10 mouse cellular contexts compared by ENCODE assay signal in the genomic region with DNA sequence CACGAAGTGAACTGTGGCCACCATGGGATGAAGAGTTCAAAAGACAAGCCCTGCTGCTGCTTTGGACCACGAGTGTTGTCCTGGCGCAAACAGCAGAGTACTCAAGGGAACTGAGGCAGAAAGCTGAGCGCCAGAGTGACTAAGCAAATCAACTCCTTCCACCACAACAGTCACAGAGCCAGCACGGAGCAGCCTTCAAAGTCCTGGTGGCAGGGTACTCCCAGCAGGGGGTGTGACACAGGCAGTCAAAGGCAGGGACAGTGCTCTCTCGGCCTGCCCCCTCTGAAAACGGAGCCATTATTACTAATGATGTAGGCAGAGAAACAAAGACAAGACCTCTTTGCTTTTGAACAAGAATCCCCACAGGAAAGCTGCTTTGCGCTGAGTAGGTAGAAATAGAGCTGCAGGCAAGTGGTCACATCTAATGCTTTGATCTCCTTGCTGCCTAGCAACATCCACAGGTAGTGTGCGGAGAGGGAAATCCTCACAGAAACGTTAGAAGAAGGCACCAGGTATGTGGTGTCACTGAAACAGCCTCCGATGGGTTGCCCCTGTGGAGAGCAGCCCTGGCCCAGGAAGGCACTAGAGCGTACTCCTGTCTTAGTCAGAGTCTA. TPM values are rescaled to one million over a fixed set of nuclear protein-coding genes. Genes with fewer than 3 reads are reported as not detected.
DNase-seq lines count a peak whose midpoint lies in the region; ATAC-seq lines count a peak whose summit lies in the region.
"Had no signal": no experiment of that assay in that cellular context is flagged by ENCODE, and none has a peak within 500 bp of the region (broad histone marks: within the 10 kb centered on the region; RNA-seq: fewer than 3 reads in every experiment).

No protein-coding gene starts in this region.

- no peak overlapping the region for H3K9ac ChIP-seq in hindbrain, embryonic 12.5 days
- H3K9ac ChIP-seq in hindbrain, embryonic 13.5 days = no peak overlapping the region
- no peak overlapping the region for H3K9ac ChIP-seq in midbrain, embryonic 16.5 days (ENCODE audit: low read depth, low read length)

- DNase-seq in hindbrain, embryonic 10.5 days (ENCODE audit: low spot score) = peak; percentile 17
- peak; percentile 66 for DNase-seq in R1 (ENCODE audit: low read depth, low spot score)
- DNase-seq in urinary bladder, postnatal 36 days (ENCODE audit: low spot score in 2 of 2) = no peak
- no peak for DNase-seq in adrenal gland, adult 2 months
- DNase-seq in ovary, postnatal 10 days (ENCODE audit: low spot score) = no peak
- DNase-seq: cerebellum, adult 2 months had no signal

- no peaks in the 10 kb centered on the region for H3K9me3 ChIP-seq in hindbrain, embryonic 10.5 days
- H3K9me3 ChIP-seq in hindbrain, embryonic 12.5 days (replicated peaks) = no peaks in the 10 kb centered on the region
- no peaks in the 10 kb centered on the region for H3K9me3 ChIP-seq in hindbrain, embryonic 13.5 days
- no peaks in the 10 kb centered on the region for H3K9me3 ChIP-seq in midbrain, embryonic 16.5 days (replicated peaks; ENCODE audit: control insufficient read depth, low read length, poor library complexity, severe bottlenecking)
- H3K9me3 ChIP-seq: heart, embryonic 10.5 days had no signal

- ATAC-seq in hindbrain, embryonic 12.5 days (ENCODE audit: low FRiP score) = no peak
- no peak for ATAC-seq in hindbrain, embryonic 13.5 days (ENCODE audit: low FRiP score)
- peak; percentile 90 for ATAC-seq in midbrain, embryonic 16.5 days

- peaks cover 6% of the 10 kb centered on the region; the same call in 1 of the 2 replicates for H3K27me3 ChIP-seq in hindbrain, embryonic 10.5 days (ENCODE audit: insufficient read depth, poor library complexity, severe bottlenecking)
- H3K27me3 ChIP-seq in hindbrain, embryonic 12.5 days = no peaks in the 10 kb centered on the region
- H3K27me3 ChIP-seq in hindbrain, embryonic 13.5 days = no peaks in the 10 kb centered on the region
- H3K27me3 ChIP-seq in midbrain, embryonic 16.5 days (ENCODE audit: control insufficient read depth, insufficient read depth, low read depth, low read length) = no peaks in the 10 kb centered on the region

- H3K4me3 ChIP-seq in hindbrain, embryonic 10.5 days = no peak overlapping the region
- no peak overlapping the region for H3K4me3 ChIP-seq in hindbrain, embryonic 12.5 days
- H3K4me3 ChIP-seq in hindbrain, embryonic 13.5 days = no peak overlapping the region
- H3K4me3 ChIP-seq in midbrain, embryonic 16.5 days (ENCODE audit: low read depth, low read length) = no peak overlapping the region
- H3K4me3 ChIP-seq: heart, embryonic 10.5 days had no signal

- H3K36me3 ChIP-seq in hindbrain, embryonic 10.5 days = no peaks in the 10 kb centered on the region
- no peaks in the 10 kb centered on the region for H3K36me3 ChIP-seq in hindbrain, embryonic 12.5 days
- H3K36me3 ChIP-seq in hindbrain, embryonic 13.5 days = no peaks in the 10 kb centered on the region
- H3K36me3 ChIP-seq in midbrain, embryonic 16.5 days (ENCODE audit: control insufficient read depth, insufficient read depth, low read length) = no peaks in the 10 kb centered on the region
- H3K36me3 ChIP-seq: heart, embryonic 10.5 days had no signal

- no peak overlapping the region for H3K4me2 ChIP-seq in hindbrain, embryonic 12.5 days (replicated peaks)
- 0 out of 2 replicates have a peak overlapping the region, but pooled peaks have one; percentile 3 for H3K4me2 ChIP-seq in hindbrain, embryonic 13.5 days
- peak overlapping the region; percentile 42 for H3K4me2 ChIP-seq in midbrain, embryonic 16.5 days (ENCODE audit: low read length)

- peaks cover 12% of the 10 kb centered on the region for H3K4me1 ChIP-seq in hindbrain, embryonic 10.5 days (replicated peaks)
- no peaks in the 10 kb centered on the region for H3K4me1 ChIP-seq in hindbrain, embryonic 12.5 days
- peaks cover 6% of the 10 kb centered on the region; the same call in 1 of the 2 replicates for H3K4me1 ChIP-seq in hindbrain, embryonic 13.5 days (replicated peaks)
- peaks cover 8% of the 10 kb centered on the region for H3K4me1 ChIP-seq in midbrain, embryonic 16.5 days (ENCODE audit: control insufficient read depth, insufficient read depth, low read length)

- H3K27ac ChIP-seq in hindbrain, embryonic 10.5 days = no peak overlapping the region
- H3K27ac ChIP-seq in hindbrain, embryonic 12.5 days = no peak overlapping the region
- H3K27ac ChIP-seq in hindbrain, embryonic 13.5 days = no peak overlapping the region
- no peak overlapping the region; the same call in 1 of the 2 replicates for H3K27ac ChIP-seq in midbrain, embryonic 16.5 days (ENCODE audit: low read length)
- H3K27ac ChIP-seq: heart, embryonic 10.5 days had no signal

- WGBS in hindbrain, embryonic 10.5 days = 20% methylated on average over 12 of the region's 12 CpGs
- 16% methylated on average over 12 of the region's 12 CpGs for WGBS in hindbrain, embryonic 12.5 days
- 19% methylated on average over 12 of the region's 12 CpGs for WGBS in hindbrain, embryonic 13.5 days
- WGBS in midbrain, embryonic 16.5 days = 15% methylated on average over 12 of the region's 12 CpGs

RNA-seq across cellular contexts. Expression of gene Egln3, which starts 56.6 kb away (rescaled TPM):
- 4.6 and 5.9 TPM in 2 replicates for polyA plus RNA-seq in hindbrain, embryonic 10.5 days (2016; fragmentation: Nextera tagmentation; extraction: Ambion mirVana)
- 6.2 and 7.3 TPM in 2 replicates for polyA plus RNA-seq in hindbrain, embryonic 12.5 days (2016; fragmentation: Nextera tagmentation; extraction: Ambion mirVana)
- 4.7 and 5.8 TPM in 2 replicates for polyA plus RNA-seq in hindbrain, embryonic 13.5 days (2015; fragmentation: Nextera tagmentation; extraction: Ambion mirVana)
- polyA plus RNA-seq in midbrain, embryonic 16.5 days (2015; fragmentation: Nextera tagmentation; extraction: Ambion mirVana) = 3.4 and 5.7 TPM in 2 replicates
- 1 to 10 TPM; 5.2 to 7.9 TPM for total RNA-seq in adrenal gland, adult 2 months (2021)
- 2.1 and 4.9 TPM in 2 replicates for polyA plus RNA-seq in adrenal gland, adult 2 months (2012; rRNA removed)

Comparison
In these comparisons a context has a peak if more than half of its experiments do, and no peak if none do; other contexts are left out.
1. DNase-seq: peak in hindbrain, embryonic 10.5 days (single experiment) and R1 (single experiment); none in urinary bladder, postnatal 36 days (0 of 2), adrenal gland, adult 2 months (single experiment) and ovary, postnatal 10 days (single experiment).